Mouse (Mus musculus) G1E (cell line): ENCODE measurements around the gene Cdc7. TPM values are rescaled to one million over a fixed set of nuclear protein-coding genes. Genes with fewer than 3 reads are reported as not detected.

Experiments used
- ATAC-seq: 2 replicates; pipeline ENCODE4 v1.8.0; 2016; ENCODE audit warnings: mild to moderate bottlenecking; ENCODE audit not compliant: insufficient number of reproducible peaks, poor library complexity, low FRiP score, severe bottlenecking; ENCODE audit errors: extremely low read depth
- DNase-seq: peaks from one replicate; pipeline ENCODE4 v3.0.0; 2012; ENCODE audit warnings: low spot score
- H3K27me3 ChIP-seq: 2 replicates; pipeline ENCODE4 v1.6.1; 2012; ENCODE audit warnings: mild to moderate bottlenecking, low read length, inconsistent platforms; ENCODE audit not compliant: insufficient read depth
- H3K36me3 ChIP-seq: replicated peaks from 2 replicates; pipeline ENCODE3; 2012; ENCODE audit warnings: mild to moderate bottlenecking, inconsistent platforms
- H3K4me1 ChIP-seq: 2 replicates; pipeline ENCODE4 v1.6.1; 2012; ENCODE audit warnings: low read depth, low read length, inconsistent platforms, mixed read lengths; ENCODE audit not compliant: insufficient read depth
- H3K4me3 ChIP-seq: 2 replicates; pipeline ENCODE4 v1.5.1; 2012; ENCODE audit warnings: low read depth, mild to moderate bottlenecking, inconsistent platforms, low read length, moderate library complexity, mixed read lengths
- H3K9me3 ChIP-seq: replicated peaks from 2 replicates; pipeline ENCODE4 v1.6.1; 2012; ENCODE audit warnings: inconsistent platforms
- CTCF ChIP-seq: IDR thresholded peaks from 2 replicates; pipeline ENCODE4 v1.5.1; 2012; ENCODE audit warnings: low read depth, low read length, inconsistent platforms, mixed read lengths
- GATA1 ChIP-seq: IDR thresholded peaks from 2 replicates; pipeline ENCODE4 v1.6.1; 2012; ENCODE audit warnings: borderline replicate concordance, low read length, inconsistent platforms, mixed read lengths
- GATA2 ChIP-seq: IDR thresholded peaks from 2 replicates; pipeline ENCODE4 v1.6.1; 2012; ENCODE audit warnings: low read depth, low read length, inconsistent platforms, borderline replicate concordance
- POLR2AphosphoS5 ChIP-seq: IDR thresholded peaks from 2 replicates; pipeline ENCODE4 v1.6.1; 2012; ENCODE audit warnings: low read depth, low read length, inconsistent platforms; ENCODE audit not compliant: insufficient replicate concordance
- TAL1 ChIP-seq: conservative IDR thresholded peaks from 2 replicates; pipeline ENCODE4 v1.6.1; 2012; ENCODE audit warnings: low read depth, low read length, inconsistent platforms, mixed read lengths
- polyA plus RNA-seq: library from polyadenylated mRNA; stranded (reverse); fragments of >175 nt; gene quantifications from 2 replicates; pipeline ENCODE4 v1.2.3, GENCODE M21; 2012
- total RNA-seq, 2 experiments: library from RNA; stranded (forward) in 1 of 2; stranded (reverse) in 1 of 2; fragments of 200-1000 nt in 1 of 2; fragments of >200 nt in 1 of 2; fragmentation: Nextera tagmentation in 1 of 2; gene quantifications; 2 replicates each; pipeline ENCODE4 v1.2.3; 2014 to 2017

Gene Cdc7
- total and polyA plus RNA-seq, 3 experiments: 8.7 to 43.8 (median 37.7) TPM

DNA sequence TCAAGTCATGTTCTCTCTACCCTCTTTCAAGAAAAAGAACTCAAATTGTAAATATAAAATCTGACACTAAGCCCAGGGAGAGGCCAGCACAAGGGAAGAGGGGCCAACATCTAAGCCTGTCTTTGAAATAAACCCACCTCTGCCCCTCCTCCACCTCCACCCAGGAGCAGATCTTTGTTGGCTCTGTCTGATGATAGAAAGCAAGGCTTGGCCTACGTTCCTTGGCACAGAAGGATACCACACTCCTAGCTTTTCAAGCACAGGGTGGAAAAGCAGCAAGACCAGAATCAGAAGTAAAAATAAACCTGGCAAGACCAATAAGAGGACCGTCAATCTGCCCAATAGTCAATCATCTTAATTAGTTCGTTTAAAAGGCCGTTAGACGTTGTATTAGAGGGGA, 61.2 kb downstream of the Cdc7 start:
- DNase-seq (no peak), ATAC-seq (no peak)
- no peak overlapping the region for H3K4me3 ChIP-seq
- H3K27me3 ChIP-seq: peaks cover 23% of the 10 kb centered on the region
- no peak for TF ChIP-seq TAL1
- no peak for TF ChIP-seq CTCF
- no peak for TF ChIP-seq POLR2AphosphoS5
- TF ChIP-seq GATA2: no peak
- TF ChIP-seq GATA1: no peak
- peaks cover 7% of the 10 kb centered on the region for H3K4me1 ChIP-seq
- H3K36me3 ChIP-seq: no peaks in the 10 kb centered on the region
- no peaks in the 10 kb centered on the region for H3K9me3 ChIP-seq

- H3K4me1 ChIP-seq: peaks cover 5% of the 10 kb centered on the region
- DNase-seq (no peak), ATAC-seq (no peak)
- no peak for TF ChIP-seq GATA2
- no peak for TF ChIP-seq CTCF
- no peak for TF ChIP-seq TAL1
- no peaks in the 10 kb centered on the region for H3K36me3 ChIP-seq
- H3K27me3 ChIP-seq: peaks cover 26% of the 10 kb centered on the region
- no peak overlapping the region for H3K4me3 ChIP-seq
- H3K9me3 ChIP-seq: no peaks in the 10 kb centered on the region
These were observed 61.7 kb downstream of the Cdc7 start for GRCm38 (mm10) chr5:107025809-107026208.

GRCm38 (mm10) chr5:107027616-107028015, 63.5 kb downstream of the Cdc7 start:
- Histone ChIP-seq H3K36me3 (no peaks in the 10 kb centered on the region), H3K4me3 (no peak overlapping the region), H3K4me1 (no peaks in the 10 kb centered on the region), H3K27me3 (peaks cover 37% of the 10 kb centered on the region), H3K9me3 (no peaks in the 10 kb centered on the region)
- ATAC-seq: no peak
- no peak for TF ChIP-seq GATA2
- TF ChIP-seq POLR2AphosphoS5: no peak
- no peak for TF ChIP-seq CTCF
- no peak for TF ChIP-seq GATA1
- TF ChIP-seq TAL1: no peak
- DNase-seq: no peak

- Histone ChIP-seq H3K9me3 (no peaks in the 10 kb centered on the region), H3K4me1 (no peaks in the 10 kb centered on the region), H3K36me3 (no peaks in the 10 kb centered on the region), H3K27me3 (peaks cover 37% of the 10 kb centered on the region), H3K4me3 (no peak overlapping the region)
- ATAC-seq (no peak), DNase-seq (no peak)
- TF ChIP-seq TAL1: no peak
- no peak for TF ChIP-seq CTCF
- no peak for TF ChIP-seq POLR2AphosphoS5
- TF ChIP-seq GATA1: no peak
- TF ChIP-seq GATA2: no peak
These were observed 64.4 kb downstream of the Cdc7 start for GRCm38 (mm10) chr5:107028557-107028956.

- no peak for TF ChIP-seq POLR2AphosphoS5
- TF ChIP-seq GATA1: no peak
- no peak for TF ChIP-seq GATA2
- no peak for TF ChIP-seq TAL1
- TF ChIP-seq CTCF: no peak
- ATAC-seq (no peak), DNase-seq (no peak)
- H3K9me3 ChIP-seq: no peaks in the 10 kb centered on the region
- H3K27me3 ChIP-seq: peaks cover 30% of the 10 kb centered on the region
- no peak overlapping the region for H3K4me3 ChIP-seq
- H3K4me1 ChIP-seq: no peaks in the 10 kb centered on the region
- H3K36me3 ChIP-seq: no peaks in the 10 kb centered on the region
These were observed 65.7 kb downstream of the Cdc7 start for GRCm38 (mm10) chr5:107029801-107030200.

- DNase-seq (no peak), ATAC-seq (no peak)
- no peak overlapping the region for H3K4me3 ChIP-seq
- H3K36me3 ChIP-seq: no peaks in the 10 kb centered on the region
- H3K27me3 ChIP-seq: peaks cover 26% of the 10 kb centered on the region
- no peak for TF ChIP-seq GATA2
- no peak for TF ChIP-seq POLR2AphosphoS5
- no peak for TF ChIP-seq CTCF
- TF ChIP-seq GATA1: no peak
- no peak for TF ChIP-seq TAL1
- no peaks in the 10 kb centered on the region for H3K4me1 ChIP-seq
- H3K9me3 ChIP-seq: no peaks in the 10 kb centered on the region
These were observed 66.7 kb downstream of the Cdc7 start for GRCm38 (mm10) chr5:107030821-107031220.

Other genes with a start within 250 kb of the Cdc7 start
- not detected in 2 replicates for gene Hfm1, start 38.0 kb upstream of the Cdc7 start, total RNA-seq (2014; fragmentation: Nextera tagmentation)
- 0.12 TPM in 1 of 2 replicates, not detected in the other for gene Hfm1, start 38.0 kb upstream of the Cdc7 start, total RNA-seq (2017)
- not detected in 2 replicates for gene Hfm1, start 38.0 kb upstream of the Cdc7 start, polyA plus RNA-seq